Mouse (Mus musculus) liver, postnatal 0 days (tissue): ENCODE results near the gene Mical3.

Experiments used
- CTCF ChIP-seq: sonication (generic); IDR thresholded peaks from 2 replicates; pipeline ENCODE4 v1.5.1; 2016; ENCODE audit warnings: antibody characterized with exemption, low read depth
- EP300 ChIP-seq: IDR thresholded peaks from 2 replicates; pipeline ENCODE4 v1.6.1; 2016; ENCODE audit warnings: antibody characterized with exemption, low read depth, mild to moderate bottlenecking

- TF ChIP-seq EP300 (no peak), CTCF (no peak)
Observed at GRCm38 (mm10) chr6:120943964-120944363, 186.8 kb downstream of the Mical3 start.
